Mouse (Mus musculus) small intestine, adult 2 months (tissue): ENCODE results near the gene Fbrs.

Source experiments
- CTCF ChIP-seq: fragments of 200-500 bp; IDR thresholded peaks from 2 replicates; pipeline ENCODE4 v1.5.1; 2012; ENCODE audit warnings: low read depth, mild to moderate bottlenecking, control low read depth, inconsistent platforms, low read length, moderate library complexity, mixed read lengths; ENCODE audit not compliant: insufficient replicate concordance, insufficient read length; ENCODE audit errors: extremely low read depth
- POLR2A ChIP-seq: fragments of 200-500 bp; IDR thresholded peaks from 2 replicates; pipeline ENCODE4 v1.6.1; 2012; ENCODE audit warnings: low read depth, mild to moderate bottlenecking, control low read depth, inconsistent platforms, low read length, moderate library complexity

DNA sequence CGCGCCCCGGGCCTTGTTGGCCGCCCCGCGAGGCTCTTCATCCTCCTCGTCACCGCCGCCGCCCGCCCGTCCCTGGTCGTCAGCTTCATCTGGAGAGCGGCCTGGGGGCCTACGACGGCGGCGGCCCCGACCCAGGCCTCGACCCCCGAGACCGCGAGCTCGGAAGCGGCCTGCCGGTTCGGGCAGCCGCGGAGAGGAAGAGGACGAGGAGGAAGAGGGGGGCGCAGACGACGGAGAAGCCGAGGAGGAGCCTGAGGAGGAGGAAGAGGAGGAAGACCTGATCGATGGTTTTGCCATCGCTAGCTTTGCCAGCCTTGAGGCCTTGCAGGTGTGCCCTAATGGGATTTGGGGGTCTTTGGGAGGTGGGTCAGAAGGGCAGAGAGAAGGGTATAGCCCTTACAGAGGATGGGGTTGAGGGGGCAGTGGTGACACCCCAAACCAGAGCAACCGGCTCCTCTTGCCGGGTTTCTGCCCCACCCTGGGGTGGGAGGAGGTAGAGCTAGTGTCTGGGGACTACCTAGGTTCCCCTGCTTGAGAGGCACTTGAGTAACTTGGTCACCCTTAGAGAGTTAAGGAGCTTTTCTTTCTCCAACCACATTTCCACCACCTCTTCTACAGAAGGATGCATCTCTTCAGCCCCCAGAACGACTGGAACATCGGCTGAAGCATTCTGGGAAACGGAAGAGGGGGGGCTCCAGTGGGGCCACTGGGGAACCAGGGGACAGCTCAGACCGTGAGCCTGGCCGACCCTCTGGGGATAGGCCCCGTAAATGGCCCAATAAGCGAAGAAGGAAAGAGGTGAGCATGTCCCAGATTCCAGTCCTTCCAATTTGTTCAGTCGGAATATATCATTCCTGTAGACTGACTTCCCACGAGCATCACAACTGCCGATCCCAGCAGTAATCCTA, 573 bp downstream of the Fbrs start:
- TF ChIP-seq CTCF (no peak), POLR2A (no peak; the same call in 1 of the 2 replicates)
